Mouse (Mus musculus) C2C12 (cell line): ENCODE results near the gene Oas1e. TPM values are rescaled to one million over a fixed set of nuclear protein-coding genes. Genes with fewer than 3 reads are reported as not detected.

ENCODE experiments used
- H3K27me3 ChIP-seq: one replicate; pipeline ENCODE4 v1.6.1; 2011; ENCODE audit not compliant: control insufficient read depth, insufficient read depth, insufficient read length
- H3K36me3 ChIP-seq: one replicate; pipeline ENCODE4 v1.6.1; 2011; ENCODE audit not compliant: control insufficient read depth, insufficient read depth
- H3K4me3 ChIP-seq: one replicate; pipeline ENCODE4 v1.5.1; 2011; ENCODE audit warnings: mild to moderate bottlenecking, control low read depth; ENCODE audit not compliant: poor library complexity, insufficient read depth, severe bottlenecking
- H3K79me2 ChIP-seq: one replicate; pipeline ENCODE4 v1.6.1; 2011; ENCODE audit not compliant: control insufficient read depth, insufficient read depth
- H3K79me3 ChIP-seq: one replicate; pipeline ENCODE4 v1.6.1; 2011; ENCODE audit warnings: low read depth, control low read depth
- H3ac ChIP-seq: one replicate; pipeline ENCODE3; 2011; ENCODE audit warnings: low read depth; ENCODE audit not compliant: control insufficient read depth, insufficient read length
- CEBPB ChIP-seq: IDR thresholded peaks from one replicate; pipeline ENCODE4 v1.6.1; 2011; ENCODE audit warnings: low read depth, mild to moderate bottlenecking, control low read depth, moderate library complexity
- CTCF ChIP-seq: IDR thresholded peaks from one replicate; pipeline ENCODE4 v1.5.1; 2011; ENCODE audit not compliant: control insufficient read depth, insufficient read depth, insufficient read length
- FOSL1 ChIP-seq: IDR thresholded peaks from one replicate; pipeline ENCODE4 v1.8.0; 2011; ENCODE audit warnings: mild to moderate bottlenecking, low read length; ENCODE audit not compliant: poor library complexity, insufficient read depth, severe bottlenecking
- MAX ChIP-seq: IDR thresholded peaks from one replicate; pipeline ENCODE4 v1.6.1; 2011; ENCODE audit warnings: mild to moderate bottlenecking, control low read depth
- MYOD1 ChIP-seq: IDR thresholded peaks from one replicate; pipeline ENCODE4 v1.6.1; 2011; ENCODE audit warnings: low read depth; ENCODE audit not compliant: control insufficient read depth, insufficient read length
- MYOG ChIP-seq: IDR thresholded peaks from one replicate; pipeline ENCODE4 v1.6.1; 2011; ENCODE audit not compliant: control insufficient read depth, insufficient read length; ENCODE audit errors: extremely low read depth
- USF1 ChIP-seq: IDR thresholded peaks from one replicate; pipeline ENCODE4 v1.6.1; 2011; ENCODE audit warnings: low read depth, mild to moderate bottlenecking, control low read depth, moderate library complexity
- polyA plus RNA-seq: library from polyadenylated mRNA; unstranded; fragments of >200 nt; fragmentation: generic; extraction: Trizol; gene quantifications from one replicate; pipeline ENCODE4 v1.2.1, GENCODE M21; 2012; ENCODE audit warnings: missing spikeins

The Oas1e gene
- polyA plus RNA-seq, 1 experiment: not detected

- Histone ChIP-seq H3K27me3 (no peaks in the 10 kb centered on the region), H3K79me3 (no peaks in the 10 kb centered on the region), H3ac (no peak overlapping the region), H3K4me3 (no peak overlapping the region), H3K79me2 (no peaks in the 10 kb centered on the region), H3K36me3 (no peaks in the 10 kb centered on the region)
- TF ChIP-seq CEBPB: no peak
- no peak for TF ChIP-seq CTCF
- no peak for TF ChIP-seq MAX
- TF ChIP-seq MYOG: no peak
- TF ChIP-seq FOSL1: no peak
- TF ChIP-seq USF1: no peak
- no peak for TF ChIP-seq MYOD1
Observed at GRCm38 (mm10) chr5:120776801-120777200, 18.5 kb downstream of the Oas1e start.

DNA sequence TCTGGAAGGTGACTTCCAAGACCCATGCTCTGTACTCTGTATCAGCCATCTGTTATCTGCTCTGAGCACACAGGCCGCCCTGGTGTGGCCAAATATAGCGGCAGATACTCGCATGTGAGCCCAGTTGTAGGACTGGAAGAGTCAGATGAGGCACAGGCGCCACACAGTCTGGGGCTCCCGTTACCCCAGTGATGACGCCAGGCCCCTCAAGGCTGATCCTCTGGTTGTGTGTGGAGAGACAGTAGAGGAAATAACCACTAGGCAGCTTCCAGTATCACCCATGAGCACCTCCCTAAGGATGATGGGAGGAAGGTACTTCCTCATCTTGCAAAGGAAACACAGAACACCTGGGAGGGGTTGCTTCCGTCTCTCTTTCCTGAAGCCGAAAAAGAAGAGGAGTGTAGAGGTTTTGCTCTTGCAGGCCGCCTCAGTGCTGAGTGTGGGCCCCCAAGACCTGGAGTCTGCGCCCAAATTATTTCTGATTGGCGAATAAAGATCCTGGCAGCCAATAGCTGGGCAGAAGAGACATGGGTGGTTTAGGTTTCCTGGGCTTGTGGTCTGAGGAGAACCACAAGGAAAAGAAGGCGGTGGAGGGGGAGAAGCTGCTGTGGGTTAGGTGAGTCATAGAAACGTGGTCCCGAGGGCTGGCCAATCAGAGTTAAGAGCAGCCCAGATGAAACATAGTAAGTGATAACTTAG lies 19.9 kb downstream of the Oas1e start:
- no peak for TF ChIP-seq CTCF
- TF ChIP-seq FOSL1: peak; percentile 10
- TF ChIP-seq MAX: peak; percentile 9
- no peak overlapping the region for H3ac ChIP-seq
- H3K36me3 ChIP-seq: no peaks in the 10 kb centered on the region
- H3K4me3 ChIP-seq: no peak overlapping the region
- H3K27me3 ChIP-seq: peaks cover 7% of the 10 kb centered on the region
- H3K79me3 ChIP-seq: no peaks in the 10 kb centered on the region
- H3K79me2 ChIP-seq: no peaks in the 10 kb centered on the region

DNA sequence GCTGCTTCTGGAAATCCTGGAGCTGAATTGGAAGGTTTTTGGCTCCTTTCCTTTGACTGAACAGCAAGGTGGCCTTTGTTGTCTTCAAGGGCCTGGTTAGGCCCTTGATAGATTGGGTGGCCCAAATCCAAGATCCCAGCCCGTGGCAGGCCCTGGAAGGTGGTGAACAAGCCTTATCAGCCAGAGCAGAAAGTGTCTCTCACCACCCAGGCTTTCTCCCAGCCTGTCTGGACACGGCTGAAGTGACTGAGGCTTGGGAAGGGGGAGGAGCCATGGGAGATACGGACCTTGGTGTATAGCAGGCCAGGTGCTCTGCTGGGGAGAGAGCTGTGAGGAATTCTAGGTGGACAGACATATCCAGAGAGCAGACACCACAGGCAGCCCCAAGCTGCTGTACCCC lies 25.9 kb downstream of the Oas1e start:
- Histone ChIP-seq H3K36me3 (no peaks in the 10 kb centered on the region), H3K4me3 (no peak overlapping the region), H3K27me3 (peaks cover 15% of the 10 kb centered on the region), H3K79me2 (no peaks in the 10 kb centered on the region), H3ac (no peak overlapping the region), H3K79me3 (no peaks in the 10 kb centered on the region)
- no peak for TF ChIP-seq MYOG
- no peak for TF ChIP-seq USF1
- TF ChIP-seq CTCF: no peak
- no peak for TF ChIP-seq MAX

GRCm38 (mm10) chr5:120765010-120765409 lies 30.3 kb downstream of the Oas1e start:
- Histone ChIP-seq H3K79me2 (no peaks in the 10 kb centered on the region), H3K27me3 (peaks cover 31% of the 10 kb centered on the region), H3ac (no peak overlapping the region), H3K4me3 (no peak overlapping the region), H3K36me3 (no peaks in the 10 kb centered on the region), H3K79me3 (no peaks in the 10 kb centered on the region)
- TF ChIP-seq MYOD1 (no peak), MYOG (no peak), FOSL1 (no peak), MAX (no peak), USF1 (no peak), CTCF (no peak), CEBPB (no peak)

- no peaks in the 10 kb centered on the region for H3K79me3 ChIP-seq
- H3ac ChIP-seq: no peak overlapping the region
- TF ChIP-seq CTCF: no peak
- TF ChIP-seq USF1: no peak
- TF ChIP-seq CEBPB: no peak
- no peak for TF ChIP-seq MYOD1
- no peak for TF ChIP-seq FOSL1
- TF ChIP-seq MYOG: no peak
- no peak for TF ChIP-seq MAX
- peaks cover 41% of the 10 kb centered on the region for H3K27me3 ChIP-seq
- H3K79me2 ChIP-seq: no peaks in the 10 kb centered on the region
- no peaks in the 10 kb centered on the region for H3K36me3 ChIP-seq
- no peak overlapping the region for H3K4me3 ChIP-seq
Observed at GRCm38 (mm10) chr5:120761901-120762300, 33.4 kb downstream of the Oas1e start.

GRCm38 (mm10) chr5:120754215-120754614 lies 41.1 kb downstream of the Oas1e start:
- Histone ChIP-seq H3ac (no peak overlapping the region), H3K36me3 (no peaks in the 10 kb centered on the region), H3K79me2 (no peaks in the 10 kb centered on the region), H3K4me3 (no peak overlapping the region), H3K79me3 (no peaks in the 10 kb centered on the region), H3K27me3 (peaks cover 37% of the 10 kb centered on the region)
- no peak for TF ChIP-seq CTCF
- TF ChIP-seq MYOD1: no peak
- TF ChIP-seq MAX: no peak
- TF ChIP-seq USF1: no peak
- no peak for TF ChIP-seq CEBPB
- no peak for TF ChIP-seq FOSL1
- TF ChIP-seq MYOG: no peak
